Mouse (Mus musculus) forebrain, embryonic 15.5 days (tissue): ENCODE measurements around the gene Trim61. TPM values are rescaled to one million over a fixed set of nuclear protein-coding genes. Genes with fewer than 3 reads are reported as not detected.
A peak's percentile ranks its signal among the peaks of the same experiment; 100 is the strongest.

ENCODE experiments used
- ATAC-seq: fragments of 200-750 bp; cut with Nextera tagmentation; replicated peaks from 2 replicates; pipeline ENCODE4 v1.8.0; 2017; ENCODE audit warnings: mild to moderate bottlenecking, moderate TSS enrichment, moderate library complexity
- H3K27ac ChIP-seq: fragments of 300-500 bp; sonication (generic); replicated peaks from 2 replicates; pipeline ENCODE4 v1.5.1; 2015; ENCODE audit warnings: mild to moderate bottlenecking, inconsistent platforms
- H3K27me3 ChIP-seq: fragments of 300-500 bp; sonication (generic); 2 replicates; pipeline ENCODE4 v1.6.1; 2015; ENCODE audit warnings: inconsistent platforms
- H3K36me3 ChIP-seq: fragments of 300-500 bp; sonication (generic); 2 replicates; pipeline ENCODE4 v1.6.1; 2015; ENCODE audit warnings: mild to moderate bottlenecking, inconsistent platforms
- H3K4me1 ChIP-seq: fragments of 300-500 bp; sonication (generic); 2 replicates; pipeline ENCODE4 v1.6.1; 2015; ENCODE audit warnings: inconsistent platforms
- H3K4me2 ChIP-seq: fragments of 300-500 bp; sonication (generic); replicated peaks from 2 replicates; pipeline ENCODE4 v1.6.1; 2015; ENCODE audit warnings: mild to moderate bottlenecking, inconsistent platforms
- H3K4me3 ChIP-seq: fragments of 300-500 bp; sonication (generic); 2 replicates; pipeline ENCODE4 v1.5.1; 2015; ENCODE audit warnings: mild to moderate bottlenecking, inconsistent platforms
- H3K9ac ChIP-seq: fragments of 300-500 bp; sonication (generic); replicated peaks from 2 replicates; pipeline ENCODE4 v1.6.1; 2015; ENCODE audit warnings: mild to moderate bottlenecking, inconsistent platforms
- H3K9me3 ChIP-seq: fragments of 300-500 bp; sonication (generic); 2 replicates; pipeline ENCODE4 v1.6.1; 2016; ENCODE audit warnings: inconsistent platforms
- WGBS: fragments of 180-500 bp; shearing (Covaris S2); methylation state at CpG from one replicate; pipeline ENCODE4 v1.1.7; 2015; ENCODE audit warnings: mixed read lengths; 5-methylcytosine and 5-hydroxymethylcytosine counted together
- polyA plus RNA-seq: library from polyadenylated mRNA; unstranded; fragments of >200 nt; fragmentation: Nextera tagmentation; extraction: Ambion mirVana; gene quantifications from 2 replicates; pipeline ENCODE4 v1.2.1, GENCODE M21; 2015

Gene Trim61
- polyA plus RNA-seq: not detected in 2 replicates

- no peaks in the 10 kb centered on the region for H3K4me1 ChIP-seq
- no peak for ATAC-seq
- no peaks in the 10 kb centered on the region for H3K36me3 ChIP-seq
- 85% methylated on average over 8 of the region's 8 CpGs for WGBS
- no peak within 1 kb of the TSS for H3K9ac ChIP-seq
- H3K9me3 ChIP-seq: no peaks in the 10 kb centered on the region
- no peak within 1 kb of the TSS for H3K4me2 ChIP-seq
- H3K4me3 ChIP-seq: no peak within 1 kb of the TSS
- H3K27me3 ChIP-seq: no peaks in the 10 kb centered on the region
- H3K27ac ChIP-seq: no peak within 1 kb of the TSS
These were observed at the start of gene Trim61, which contains the start of gene Trim60 for GRCm38 (mm10) chr8:65018423-65018822. Trim61 (minus strand) TSS chr8:65018523. Trim60 (minus strand) TSS chr8:65018584.

GRCm38 (mm10) chr8:65067694-65068472 is 49.6 kb upstream of the Trim61 start:
- no peaks in the 10 kb centered on the region for H3K27me3 ChIP-seq
- no peak overlapping the region for H3K4me2 ChIP-seq
- no peak overlapping the region for H3K27ac ChIP-seq
- 7% methylated on average over 10 of the region's 10 CpGs for WGBS
- no peak overlapping the region for H3K9ac ChIP-seq
- 0 out of 2 replicates have a peak, but pooled peaks cover 4% of the 10 kb centered on the region for H3K4me1 ChIP-seq
- H3K4me3 ChIP-seq: no peak overlapping the region
- H3K9me3 ChIP-seq: no peaks in the 10 kb centered on the region
- H3K36me3 ChIP-seq: no peaks in the 10 kb centered on the region
- peak; percentile 53; the same call in 1 of the 2 replicates for ATAC-seq

DNA sequence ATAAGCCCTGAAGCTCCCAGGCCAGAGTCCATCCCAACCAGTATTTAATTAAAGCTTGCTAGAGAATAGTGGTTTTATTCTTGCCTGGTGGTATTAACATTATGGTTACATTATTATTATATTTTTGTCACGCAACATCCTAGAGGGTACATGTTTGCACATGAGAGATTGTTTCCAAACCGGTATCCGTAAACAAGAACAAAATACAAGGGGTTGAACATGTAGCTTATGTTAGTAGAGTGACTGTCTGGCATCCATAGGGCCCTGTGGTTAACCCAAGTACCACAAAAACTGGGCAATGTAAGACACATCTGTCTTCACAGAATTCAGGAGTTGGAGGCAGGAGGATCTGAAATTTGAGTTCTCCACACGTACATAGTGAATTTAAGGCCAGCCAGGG is 48.7 kb upstream of the Trim61 start:
- Histone ChIP-seq H3K36me3 (no peaks in the 10 kb centered on the region), H3K9me3 (no peaks in the 10 kb centered on the region), H3K27me3 (no peaks in the 10 kb centered on the region), H3K4me1 (0 out of 2 replicates have a peak, but pooled peaks cover 4% of the 10 kb centered on the region), H3K4me2 (no peak overlapping the region), H3K9ac (no peak overlapping the region), H3K4me3 (no peak overlapping the region), H3K27ac (no peak overlapping the region)
- ATAC-seq: no peak
- WGBS: 91% methylated on average over 4 of the region's 4 CpGs

GRCm38 (mm10) chr8:65065622-65066021 is 47.3 kb upstream of the Trim61 start:
- 98% methylated on average over 3 of the region's 3 CpGs for WGBS
- Histone ChIP-seq H3K27me3 (no peaks in the 10 kb centered on the region), H3K4me1 (0 out of 2 replicates have a peak, but pooled peaks cover 4% of the 10 kb centered on the region), H3K9me3 (no peaks in the 10 kb centered on the region), H3K9ac (no peak overlapping the region), H3K4me2 (no peak overlapping the region), H3K36me3 (no peaks in the 10 kb centered on the region), H3K27ac (no peak overlapping the region), H3K4me3 (no peak overlapping the region)
- no peak for ATAC-seq

- no peaks in the 10 kb centered on the region for H3K36me3 ChIP-seq
- H3K27ac ChIP-seq: no peak overlapping the region
- no peak overlapping the region for H3K4me3 ChIP-seq
- 56% methylated on average over 2 of the region's 2 CpGs for WGBS
- ATAC-seq: no peak
- H3K9me3 ChIP-seq: no peaks in the 10 kb centered on the region
- H3K4me1 ChIP-seq: 0 out of 2 replicates have a peak, but pooled peaks cover 4% of the 10 kb centered on the region
- H3K9ac ChIP-seq: no peak overlapping the region
- H3K4me2 ChIP-seq: no peak overlapping the region
- H3K27me3 ChIP-seq: no peaks in the 10 kb centered on the region
These were observed 45.7 kb upstream of the Trim61 start for GRCm38 (mm10) chr8:65064071-65064470.

- 74% methylated on average over 4 of the region's 4 CpGs for WGBS
- no peak overlapping the region for H3K27ac ChIP-seq
These were observed 43.9 kb upstream of the Trim61 start for GRCm38 (mm10) chr8:65062195-65062594.

DNA sequence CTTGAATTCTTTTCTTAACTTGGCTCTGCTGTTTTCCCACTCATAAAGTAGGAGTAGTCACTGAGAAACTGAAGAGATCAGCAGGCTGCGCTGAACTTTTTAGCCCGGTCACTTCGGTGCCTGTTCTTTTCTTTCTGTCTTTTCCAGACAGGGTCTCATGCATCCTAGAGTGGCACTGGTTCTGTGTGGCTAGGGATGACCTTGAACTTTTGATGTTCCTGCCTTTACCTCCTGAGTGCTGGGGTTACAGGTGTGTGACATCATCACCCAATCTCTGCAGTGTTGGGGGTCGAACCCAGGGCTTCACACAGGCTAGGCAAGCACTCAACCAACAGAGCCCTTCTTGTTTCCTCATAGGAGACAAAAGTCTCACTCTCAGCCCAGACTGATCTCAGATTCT is 38.4 kb upstream of the Trim61 start:
- H3K27me3 ChIP-seq: no peaks in the 10 kb centered on the region
- WGBS: 93% methylated on average over 4 of the region's 4 CpGs
- ATAC-seq: no peak
- H3K9ac ChIP-seq: no peak overlapping the region
- H3K4me3 ChIP-seq: no peak overlapping the region
- H3K4me1 ChIP-seq: no peaks in the 10 kb centered on the region
- H3K27ac ChIP-seq: no peak overlapping the region
- H3K9me3 ChIP-seq: no peaks in the 10 kb centered on the region
- no peaks in the 10 kb centered on the region for H3K36me3 ChIP-seq
- no peak overlapping the region for H3K4me2 ChIP-seq

More at GRCm38 (mm10) chr8:65062195-65062594, 43.9 kb upstream of the Trim61 start:
- H3K36me3 ChIP-seq: no peaks in the 10 kb centered on the region
- H3K4me3 ChIP-seq: no peak overlapping the region
- no peaks in the 10 kb centered on the region for H3K4me1 ChIP-seq
- H3K9ac ChIP-seq: no peak overlapping the region
- no peaks in the 10 kb centered on the region for H3K27me3 ChIP-seq
- no peaks in the 10 kb centered on the region for H3K9me3 ChIP-seq
- no peak for ATAC-seq
- no peak overlapping the region for H3K4me2 ChIP-seq

GRCm38 (mm10) chr8:65053968-65054367 is 35.6 kb upstream of the Trim61 start:
- Histone ChIP-seq H3K27ac (no peak overlapping the region), H3K4me1 (no peaks in the 10 kb centered on the region), H3K4me2 (no peak overlapping the region), H3K27me3 (no peaks in the 10 kb centered on the region), H3K9me3 (no peaks in the 10 kb centered on the region), H3K36me3 (no peaks in the 10 kb centered on the region), H3K9ac (no peak overlapping the region), H3K4me3 (no peak overlapping the region)
- ATAC-seq: no peak
- 68% methylated on average over 5 of the region's 5 CpGs for WGBS

DNA sequence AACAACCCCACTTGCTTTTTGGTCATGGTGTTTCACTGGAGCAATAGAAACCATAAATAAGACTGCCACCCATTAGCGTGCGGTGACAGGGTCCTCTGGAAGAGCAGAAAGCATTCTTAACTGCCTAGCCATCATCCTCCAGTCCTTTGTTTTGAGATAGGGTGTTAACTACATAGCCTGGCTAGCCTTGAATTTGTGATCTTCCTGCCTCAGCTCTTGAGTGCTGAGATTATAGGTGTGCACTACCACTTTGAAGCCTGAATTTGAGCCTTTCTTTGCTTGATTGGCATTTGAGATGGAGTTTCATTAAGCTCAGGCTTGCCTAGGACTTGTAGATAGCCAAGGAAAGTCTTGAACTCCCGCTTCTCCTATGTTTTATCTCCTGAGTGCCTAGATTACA is 35.2 kb upstream of the Trim61 start:
- no peak overlapping the region for H3K27ac ChIP-seq
- 93% methylated on average over 3 of the region's 3 CpGs for WGBS
- H3K4me3 ChIP-seq: no peak overlapping the region
- H3K4me2 ChIP-seq: no peak overlapping the region
- no peaks in the 10 kb centered on the region for H3K9me3 ChIP-seq
- no peaks in the 10 kb centered on the region for H3K4me1 ChIP-seq
- ATAC-seq: no peak
- H3K27me3 ChIP-seq: no peaks in the 10 kb centered on the region
- no peak overlapping the region for H3K9ac ChIP-seq
- no peaks in the 10 kb centered on the region for H3K36me3 ChIP-seq

GRCm38 (mm10) chr8:65047801-65048200 is 29.5 kb upstream of the Trim61 start:
- H3K27ac ChIP-seq: no peak overlapping the region
- ATAC-seq: no peak
- no peak overlapping the region for H3K9ac ChIP-seq
- H3K27me3 ChIP-seq: no peaks in the 10 kb centered on the region
- H3K4me1 ChIP-seq: no peaks in the 10 kb centered on the region
- no peak overlapping the region for H3K4me2 ChIP-seq
- H3K36me3 ChIP-seq: no peaks in the 10 kb centered on the region
- WGBS: 75% methylated on average over 4 of the region's 4 CpGs
- no peaks in the 10 kb centered on the region for H3K9me3 ChIP-seq
- no peak overlapping the region for H3K4me3 ChIP-seq

- Histone ChIP-seq H3K27ac (no peak overlapping the region), H3K27me3 (no peaks in the 10 kb centered on the region)
- 94% methylated on average over 4 of the region's 4 CpGs for WGBS
These were observed 28.9 kb upstream of the Trim61 start for GRCm38 (mm10) chr8:65047193-65047592.

DNA sequence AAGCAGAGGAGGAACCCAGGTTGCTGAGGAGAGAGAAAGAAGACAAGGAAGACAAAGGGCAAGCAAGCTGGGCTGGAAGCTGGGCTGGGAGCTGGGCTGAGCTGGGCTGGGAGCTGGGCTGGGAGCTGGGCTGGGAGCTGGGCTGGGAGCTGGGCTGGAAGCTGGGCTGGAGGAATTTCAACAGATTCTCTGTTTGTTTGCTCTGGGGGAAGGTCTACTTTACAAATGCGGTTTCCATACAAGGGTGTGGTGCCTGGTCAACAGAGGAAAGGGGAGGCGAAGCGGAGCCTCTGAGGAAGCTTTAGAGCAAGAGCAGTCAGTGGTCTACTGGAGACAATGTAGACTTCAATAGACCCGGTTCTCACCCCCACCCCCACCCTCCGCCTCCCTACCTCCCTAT is 28.2 kb upstream of the Trim61 start:
- Histone ChIP-seq H3K9me3 (no peaks in the 10 kb centered on the region), H3K4me2 (no peak overlapping the region), H3K36me3 (no peaks in the 10 kb centered on the region), H3K4me1 (no peaks in the 10 kb centered on the region), H3K9ac (no peak overlapping the region), H3K27me3 (no peaks in the 10 kb centered on the region), H3K27ac (no peak overlapping the region), H3K4me3 (no peak overlapping the region)
- 43% methylated on average over 5 of the region's 5 CpGs for WGBS
- ATAC-seq: no peak

More at GRCm38 (mm10) chr8:65047193-65047592, 28.9 kb upstream of the Trim61 start:
- Histone ChIP-seq H3K4me1 (no peaks in the 10 kb centered on the region), H3K4me3 (no peak overlapping the region), H3K36me3 (no peaks in the 10 kb centered on the region), H3K9ac (no peak overlapping the region), H3K9me3 (no peaks in the 10 kb centered on the region), H3K4me2 (no peak overlapping the region)
- ATAC-seq: no peak
